Mouse (Mus musculus): ENCODE measurements around the gene Gm20479.

Gene Gm20479

GRCm38 (mm10) chr7:27334405-27334911 lies 22.8 kb downstream of the Gm20479 start:
- DNase-seq (ENCODE audit: low read depth in 1 of 2, low spot score in 2 of 2) = no peak

- no peak for DNase-seq (ENCODE audit: low read depth in 1 of 2, low spot score in 2 of 2)
Observed at GRCm38 (mm10) chr7:27333316-27333941, 23.8 kb downstream of the Gm20479 start.

- peak in 1 of 2 experiments; percentile 67 for DNase-seq (ENCODE audit: low read depth in 1 of 2, low spot score in 2 of 2)
Observed at GRCm38 (mm10) chr7:27332353-27333199, 24.6 kb downstream of the Gm20479 start.

DNA sequence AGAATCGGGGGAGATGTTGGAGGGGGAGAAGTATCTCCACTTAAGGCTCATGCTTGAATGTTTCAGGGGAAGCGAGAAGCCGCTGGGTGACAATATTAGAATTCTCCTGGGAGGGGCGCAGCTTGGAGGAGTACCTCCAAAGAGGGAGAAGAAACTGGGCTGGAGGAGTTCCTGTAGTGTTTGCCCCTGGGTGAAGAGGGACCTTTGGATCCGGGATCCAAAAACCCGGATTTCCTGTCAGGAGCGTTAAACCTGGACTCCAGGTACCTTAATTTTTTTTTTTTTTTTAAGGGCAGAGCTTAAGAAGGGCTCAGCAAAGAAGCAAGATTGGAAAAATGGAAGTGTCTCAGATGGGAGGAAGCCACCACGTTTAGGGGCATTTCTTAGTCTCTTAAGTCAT lies 25.4 kb downstream of the Gm20479 start:
- no peak for DNase-seq (ENCODE audit: low read depth in 1 of 2, low spot score in 2 of 2)

DNA sequence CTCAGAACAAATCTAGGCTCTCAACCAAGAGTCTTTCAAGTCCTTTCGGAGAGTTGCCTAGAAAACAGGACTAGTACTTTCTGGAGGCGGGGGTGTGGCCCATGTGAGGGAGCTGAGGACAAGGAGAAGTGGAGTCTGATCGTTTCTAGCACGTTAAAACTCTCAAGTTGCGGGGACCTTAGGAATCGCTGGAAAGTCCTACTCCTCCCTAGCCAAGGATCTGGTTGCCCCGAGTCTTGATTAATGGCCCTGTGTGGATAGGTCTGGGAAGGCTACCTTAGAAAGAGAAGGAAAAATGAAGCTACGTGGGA lies 25.7 kb downstream of the Gm20479 start:
- no peak for DNase-seq (ENCODE audit: low read depth in 1 of 2, low spot score in 2 of 2)

GRCm38 (mm10) chr7:27330709-27331540 lies 26.3 kb downstream of the Gm20479 start:
- peak; percentile 32 to 55 for DNase-seq (ENCODE audit: low read depth in 1 of 2, low spot score in 2 of 2)

GRCm38 (mm10) chr7:27329981-27330380 lies 27.2 kb downstream of the Gm20479 start:
- no peak for DNase-seq (ENCODE audit: low read depth in 1 of 2, low spot score in 2 of 2)

GRCm38 (mm10) chr7:27329326-27329947 lies 27.8 kb downstream of the Gm20479 start:
- peak; percentile 58 to 87 for DNase-seq (ENCODE audit: low read depth in 1 of 2, low spot score in 2 of 2)

GRCm38 (mm10) chr7:27328648-27329047 lies 28.6 kb downstream of the Gm20479 start:
- no peak for DNase-seq (ENCODE audit: low read depth in 1 of 2, low spot score in 2 of 2)

DNA sequence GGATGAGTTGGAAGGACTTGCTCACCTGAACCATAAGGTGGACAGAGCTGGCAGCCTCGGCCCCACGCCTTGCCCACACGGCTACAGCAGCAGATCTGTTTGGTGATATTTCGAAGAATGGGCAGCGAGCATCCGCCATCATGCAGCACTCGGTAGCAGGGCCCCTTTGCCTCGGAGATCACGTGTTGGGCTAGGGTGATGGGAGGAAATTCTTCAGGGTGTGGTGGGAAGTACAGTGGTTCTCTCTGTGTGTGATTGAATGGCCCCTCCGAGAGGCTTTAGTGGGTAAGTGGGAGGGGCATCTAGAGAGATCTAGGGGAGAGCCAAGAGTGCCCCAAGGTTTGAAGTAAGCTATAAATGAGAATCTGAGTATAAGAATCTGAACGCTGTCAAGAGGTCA lies 29.1 kb downstream of the Gm20479 start:
- DNase-seq (ENCODE audit: low read depth in 1 of 2, low spot score in 2 of 2) = no peak

DNA sequence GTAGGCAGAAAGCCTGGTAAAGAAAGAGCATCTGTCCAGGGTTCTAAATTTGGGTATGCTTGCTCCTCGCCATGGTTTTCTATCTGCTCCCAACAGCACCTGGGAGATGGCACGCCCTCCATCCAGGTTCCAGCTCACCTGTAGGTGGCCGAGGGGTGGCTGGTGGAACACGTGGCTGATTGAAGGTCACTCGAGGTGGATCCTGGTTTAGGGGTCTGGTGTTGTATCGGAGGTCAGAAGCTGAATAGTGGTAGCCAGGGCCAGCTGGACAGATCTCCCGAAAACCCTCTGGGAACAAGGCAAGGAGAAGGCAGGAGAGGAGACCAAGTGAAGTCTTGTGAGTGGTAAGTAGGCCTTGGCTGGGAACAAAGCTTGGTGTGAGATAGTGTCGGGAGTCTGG lies 29.7 kb downstream of the Gm20479 start:
- DNase-seq (ENCODE audit: low read depth in 1 of 2, low spot score in 2 of 2) = no peak

GRCm38 (mm10) chr7:27326101-27326880 lies 30.9 kb downstream of the Gm20479 start:
- no peak for DNase-seq (ENCODE audit: low read depth in 1 of 2, low spot score in 2 of 2)

- no peak for DNase-seq (ENCODE audit: low read depth in 1 of 2, low spot score in 2 of 2)
Observed at GRCm38 (mm10) chr7:27325697-27326096, 31.5 kb downstream of the Gm20479 start.

GRCm38 (mm10) chr7:27324928-27325327 lies 32.3 kb downstream of the Gm20479 start:
- DNase-seq (ENCODE audit: low read depth in 1 of 2, low spot score in 2 of 2) = no peak

GRCm38 (mm10) chr7:27324161-27324560 lies 33.1 kb downstream of the Gm20479 start:
- no peak for DNase-seq (ENCODE audit: low read depth in 1 of 2, low spot score in 2 of 2)

DNA sequence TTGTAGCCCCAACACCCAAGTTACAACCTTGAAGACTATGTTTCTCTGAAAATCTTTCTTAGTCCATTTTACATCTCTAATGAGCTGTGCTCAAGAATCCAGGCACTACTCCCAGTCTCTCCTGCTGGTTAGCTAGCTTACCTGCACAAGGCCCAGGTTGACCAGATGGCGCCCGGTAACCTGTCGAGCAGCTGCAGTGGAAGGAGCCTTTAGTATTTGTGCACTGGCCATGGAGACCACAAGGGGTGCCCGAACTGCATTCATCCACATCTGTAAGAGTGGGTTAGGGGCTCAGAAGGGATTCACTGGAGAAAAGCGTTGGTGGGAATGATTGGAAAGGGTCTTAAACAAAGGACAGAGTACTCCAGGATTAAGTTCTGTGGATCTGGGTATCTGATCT lies 34.2 kb downstream of the Gm20479 start:
- no peak for DNase-seq (ENCODE audit: low read depth in 1 of 2, low spot score in 2 of 2)

DNA sequence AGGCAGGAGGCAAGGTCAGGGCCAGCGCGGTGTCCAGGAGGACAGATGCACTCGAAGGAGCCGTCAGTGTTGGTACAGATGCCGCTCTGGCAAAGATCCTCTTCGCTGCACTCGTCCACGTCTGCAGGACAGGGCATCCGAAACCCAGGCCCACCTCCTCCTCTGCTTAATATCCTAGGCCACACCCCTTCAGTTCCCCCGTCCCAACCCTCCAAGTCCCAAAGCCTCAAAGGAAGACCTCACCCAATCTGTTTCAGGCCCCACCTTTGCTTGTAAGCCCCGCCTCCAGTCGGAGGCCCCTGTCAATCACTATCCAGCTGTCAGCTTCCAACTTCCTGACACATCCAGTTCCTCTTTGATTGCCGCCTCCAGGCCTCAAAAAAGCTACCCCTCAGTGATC lies 34.9 kb downstream of the Gm20479 start:
- DNase-seq (ENCODE audit: low read depth in 1 of 2, low spot score in 2 of 2) = no peak

- DNase-seq (ENCODE audit: low read depth in 1 of 2, low spot score in 2 of 2) = no peak
Observed at GRCm38 (mm10) chr7:27319411-27319810, 37.8 kb downstream of the Gm20479 start.

- no peak for DNase-seq (ENCODE audit: low read depth in 1 of 2, low spot score in 2 of 2)
Observed at GRCm38 (mm10) chr7:27315958-27316357, 41.3 kb downstream of the Gm20479 start.

- no peak for DNase-seq (ENCODE audit: low read depth in 1 of 2, low spot score in 2 of 2)
Observed at GRCm38 (mm10) chr7:27314393-27314792, 42.8 kb downstream of the Gm20479 start.
